Mouse (Mus musculus) heart, postnatal 0 days (tissue): Measurements from ENCODE around the gene Nhlrc2. TPM values are rescaled to one million over a fixed set of nuclear protein-coding genes. Genes with fewer than 3 reads are reported as not detected.

Experiments used
- ATAC-seq: fragments of 200-750 bp; cut with Nextera tagmentation; 2 replicates; pipeline ENCODE4 v1.8.0; 2017; ENCODE audit warnings: low read depth, moderate number of reproducible peaks, moderate library complexity; ENCODE audit not compliant: insufficient read depth
- DNase-seq: peaks from one replicate; pipeline ENCODE4 v3.0.0-alpha.2; 2016; ENCODE audit warnings: low spot score
- H3K27ac ChIP-seq: fragments of 300-500 bp; sonication (generic); 2 replicates; pipeline ENCODE4 v1.5.1; 2014; ENCODE audit warnings: low read depth, mild to moderate bottlenecking
- H3K27me3 ChIP-seq: fragments of 300-500 bp; sonication (generic); 2 replicates; pipeline ENCODE4 v1.6.1; 2014; ENCODE audit warnings: low read length, mixed read lengths; ENCODE audit not compliant: control insufficient read depth, insufficient read depth
- H3K36me3 ChIP-seq: fragments of 300-500 bp; sonication (generic); replicated peaks from 2 replicates; pipeline ENCODE4 v1.6.1; 2014; ENCODE audit warnings: low read length, mixed read lengths; ENCODE audit not compliant: control insufficient read depth, insufficient read depth
- H3K4me1 ChIP-seq: fragments of 300-500 bp; sonication (generic); 2 replicates; pipeline ENCODE4 v1.6.1; 2014; ENCODE audit warnings: antibody characterized with exemption; ENCODE audit not compliant: control insufficient read depth, insufficient read depth
- H3K4me2 ChIP-seq: fragments of 300-500 bp; sonication (generic); 2 replicates; pipeline ENCODE4 v1.6.1; 2014; ENCODE audit warnings: low read depth, mild to moderate bottlenecking, low read length, moderate library complexity
- H3K4me3 ChIP-seq: fragments of 300-500 bp; sonication (generic); 2 replicates; pipeline ENCODE4 v1.5.1; 2014; ENCODE audit warnings: low read depth, low read length
- H3K9ac ChIP-seq: fragments of 300-500 bp; sonication (generic); replicated peaks from 2 replicates; pipeline ENCODE4 v1.6.1; 2014; ENCODE audit warnings: low read depth, low read length, mixed read lengths
- H3K9me3 ChIP-seq: fragments of 300-500 bp; sonication (generic); replicated peaks from 2 replicates; pipeline ENCODE4 v1.6.1; 2016; ENCODE audit warnings: low read length; ENCODE audit not compliant: control insufficient read depth
- CTCF ChIP-seq: IDR thresholded peaks from 2 replicates; pipeline ENCODE4 v1.5.1; 2016; ENCODE audit warnings: antibody characterized with exemption, control low read depth, low read depth
- EP300 ChIP-seq: IDR thresholded peaks from 2 replicates; pipeline ENCODE4 v1.6.1; 2016; ENCODE audit warnings: antibody characterized with exemption, low read depth
- WGBS: fragments of 180-500 bp; shearing (Covaris S2); extraction: QIAGEN DNeasy Blood & Tissue Kit; methylation state at CpG from one replicate; pipeline ENCODE4 v1.1.7; 2014; 5-methylcytosine and 5-hydroxymethylcytosine counted together
- polyA plus RNA-seq: library from polyadenylated mRNA; unstranded; fragments of >200 nt; fragmentation: Nextera tagmentation; extraction: Ambion mirVana; gene quantifications from 2 replicates; pipeline ENCODE4 v1.2.1, GENCODE M21; 2015
- total RNA-seq: library from RNA; depleted of rRNA; stranded (reverse); fragments of >200 nt; gene quantifications from 2 replicates; pipeline ENCODE4 v1.2.3, GENCODE M21; 2014; ENCODE audit warnings: low replicate concordance

Nhlrc2 gene
- total and polyA plus RNA-seq, 2 experiments from 2014 or later = 11.1 to 30.4 TPM

GRCm38 (mm10) chr19:56583785-56584184 is 35.7 kb downstream of the Nhlrc2 start:
- peaks cover 19% of the 10 kb centered on the region for H3K36me3 ChIP-seq
- peaks cover 4% of the 10 kb centered on the region for H3K4me1 ChIP-seq
- DNase-seq = no peak
- no peaks in the 10 kb centered on the region for H3K27me3 ChIP-seq
- H3K27ac ChIP-seq = no peak overlapping the region
- TF ChIP-seq CTCF (no peak), EP300 (no peak)
- 67% methylated on average over 5 of the region's 5 CpGs for WGBS
- no peak overlapping the region for H3K4me3 ChIP-seq
- H3K9ac ChIP-seq = no peak overlapping the region
- H3K9me3 ChIP-seq = no peaks in the 10 kb centered on the region
- H3K4me2 ChIP-seq = no peak overlapping the region
- no peak for ATAC-seq

- DNase-seq = no peak
These were observed 36.2 kb downstream of the Nhlrc2 start for GRCm38 (mm10) chr19:56584288-56584687.

GRCm38 (mm10) chr19:56586320-56586719 is 38.3 kb downstream of the Nhlrc2 start:
- no peak overlapping the region for H3K27ac ChIP-seq
- no peak overlapping the region for H3K4me2 ChIP-seq
- peaks cover 4% of the 10 kb centered on the region for H3K4me1 ChIP-seq
- H3K9me3 ChIP-seq = no peaks in the 10 kb centered on the region
- TF ChIP-seq EP300 = no peak
- H3K36me3 ChIP-seq = peaks cover 43% of the 10 kb centered on the region
- DNase-seq = no peak
- H3K27me3 ChIP-seq = no peaks in the 10 kb centered on the region
- no peak overlapping the region for H3K9ac ChIP-seq
- 66% methylated on average over 8 of the region's 8 CpGs for WGBS
- no peak for ATAC-seq
- no peak overlapping the region for H3K4me3 ChIP-seq

More at GRCm38 (mm10) chr19:56584288-56584687, 36.2 kb downstream of the Nhlrc2 start:
- H3K36me3 ChIP-seq = peaks cover 24% of the 10 kb centered on the region
- H3K4me2 ChIP-seq = no peak overlapping the region
- H3K4me3 ChIP-seq = no peak overlapping the region
- H3K27ac ChIP-seq = no peak overlapping the region
- peaks cover 4% of the 10 kb centered on the region for H3K4me1 ChIP-seq
- WGBS = 84% methylated on average over 3 of the region's 3 CpGs
- H3K27me3 ChIP-seq = no peaks in the 10 kb centered on the region
- no peak for ATAC-seq
- no peak overlapping the region for H3K9ac ChIP-seq
- H3K9me3 ChIP-seq = no peaks in the 10 kb centered on the region
- TF ChIP-seq CTCF (no peak), EP300 (no peak)

- no peak overlapping the region for H3K4me2 ChIP-seq
- peaks cover 51% of the 10 kb centered on the region for H3K36me3 ChIP-seq
These were observed 40.2 kb downstream of the Nhlrc2 start for GRCm38 (mm10) chr19:56588205-56588626.

GRCm38 (mm10) chr19:56589008-56589407 is 40.9 kb downstream of the Nhlrc2 start:
- H3K36me3 ChIP-seq = peaks cover 58% of the 10 kb centered on the region
- H3K27me3 ChIP-seq = no peaks in the 10 kb centered on the region
- H3K27ac ChIP-seq = peak overlapping the region; percentile 57; the same call in 1 of the 2 replicates
- ATAC-seq (0 out of 2 replicates have a peak, but pooled peaks have one; percentile 3), DNase-seq (no peak)
- H3K4me2 ChIP-seq = no peak overlapping the region
- WGBS = 69% methylated on average over 6 of the region's 6 CpGs
- H3K9me3 ChIP-seq = no peaks in the 10 kb centered on the region
- no peak overlapping the region for H3K4me3 ChIP-seq
- H3K4me1 ChIP-seq = peaks cover 4% of the 10 kb centered on the region
- H3K9ac ChIP-seq = no peak overlapping the region
- TF ChIP-seq CTCF (no peak), EP300 (no peak)

More at GRCm38 (mm10) chr19:56588205-56588626, 40.2 kb downstream of the Nhlrc2 start:
- ATAC-seq (peak; percentile 91), DNase-seq (peak; percentile 86)
- Histone ChIP-seq H3K9me3 (no peaks in the 10 kb centered on the region), H3K4me3 (no peak overlapping the region), H3K4me1 (peaks cover 4% of the 10 kb centered on the region), H3K9ac (no peak overlapping the region), H3K27me3 (no peaks in the 10 kb centered on the region), H3K27ac (peak overlapping the region; percentile 57; the same call in 1 of the 2 replicates)
- 22% methylated on average over 6 of the region's 6 CpGs for WGBS
- TF ChIP-seq CTCF (no peak), EP300 (no peak)

GRCm38 (mm10) chr19:56589455-56589854 is 41.4 kb downstream of the Nhlrc2 start:
- TF ChIP-seq EP300 = no peak
- Histone ChIP-seq H3K36me3 (peaks cover 59% of the 10 kb centered on the region), H3K9ac (no peak overlapping the region), H3K4me2 (no peak overlapping the region), H3K27ac (no peak overlapping the region), H3K4me3 (no peak overlapping the region), H3K9me3 (no peaks in the 10 kb centered on the region), H3K27me3 (no peaks in the 10 kb centered on the region), H3K4me1 (peaks cover 4% of the 10 kb centered on the region)
- no peak for ATAC-seq
- WGBS = 98% methylated on average over 5 of the region's 5 CpGs
- no peak for DNase-seq
